Mouse (Mus musculus) spleen, postnatal 14 days (tissue): Measurements from ENCODE around the gene Wipf1.

Source experiments
- DNase-seq, 2 experiments: peaks; one replicate each; pipeline ENCODE4 v3.0.0; 2021 to 2022; ENCODE audit warnings: low spot score in 2 of 2

Wipf1 gene

GRCm38 (mm10) chr2:73545556-73545955, 16.0 kb upstream of the Wipf1 start:
- no peak for DNase-seq

GRCm38 (mm10) chr2:73540450-73541162, 11.1 kb upstream of the Wipf1 start:
- no peak for DNase-seq

GRCm38 (mm10) chr2:73539697-73540096, 10.2 kb upstream of the Wipf1 start:
- DNase-seq: peak in 1 of 2 experiments; percentile 19

- no peak for DNase-seq
Observed at GRCm38 (mm10) chr2:73539141-73539540, 9.6 kb upstream of the Wipf1 start.

GRCm38 (mm10) chr2:73538590-73538989, 9.1 kb upstream of the Wipf1 start:
- no peak for DNase-seq

- no peak for DNase-seq
Observed at GRCm38 (mm10) chr2:73536091-73536783, 6.7 kb upstream of the Wipf1 start.

GRCm38 (mm10) chr2:73534720-73535119, 5.2 kb upstream of the Wipf1 start:
- no peak for DNase-seq

GRCm38 (mm10) chr2:73530487-73530886, 953 bp upstream of the Wipf1 start:
- DNase-seq: no peak

GRCm38 (mm10) chr2:73528516-73529355, 798 bp downstream of the Wipf1 start:
- peak; percentile 9 to 16 for DNase-seq

- DNase-seq: no peak
Observed at GRCm38 (mm10) chr2:73527956-73528355, 1.6 kb downstream of the Wipf1 start.

GRCm38 (mm10) chr2:73526691-73527090, 2.8 kb downstream of the Wipf1 start:
- no peak for DNase-seq

GRCm38 (mm10) chr2:73522891-73523290, 6.6 kb downstream of the Wipf1 start:
- DNase-seq: no peak

- no peak for DNase-seq
Observed at GRCm38 (mm10) chr2:73522336-73522735, 7.2 kb downstream of the Wipf1 start.

GRCm38 (mm10) chr2:73521737-73522136, 7.8 kb downstream of the Wipf1 start:
- DNase-seq: no peak

GRCm38 (mm10) chr2:73518966-73519365, 10.6 kb downstream of the Wipf1 start:
- no peak for DNase-seq

- DNase-seq: no peak
Observed at GRCm38 (mm10) chr2:73518311-73518710, 11.2 kb downstream of the Wipf1 start.

GRCm38 (mm10) chr2:73514178-73514577, 15.4 kb downstream of the Wipf1 start:
- DNase-seq: no peak

GRCm38 (mm10) chr2:73513204-73513749, 16.3 kb downstream of the Wipf1 start:
- no peak for DNase-seq

- no peak for DNase-seq
Observed at GRCm38 (mm10) chr2:73512044-73512443, 17.5 kb downstream of the Wipf1 start.

- DNase-seq: no peak
Observed at GRCm38 (mm10) chr2:73510731-73511360, 18.7 kb downstream of the Wipf1 start.

GRCm38 (mm10) chr2:73510025-73510288, 19.6 kb downstream of the Wipf1 start:
- no peak for DNase-seq
